Mouse (Mus musculus): Measurements from ENCODE around the gene Kitl.

- TF ChIP-seq CTCF (IDR thresholded peaks at IDR 0.05; ENCODE audit: extremely low read depth, insufficient read length, insufficient replicate concordance, low read depth, low read length) (no peak), POLR2A (IDR thresholded peaks at IDR 0.05; ENCODE audit: low read depth, low read length) (no peak)
These were observed 23.6 kb downstream of the Kitl start for GRCm38 (mm10) chr10:100038994-100039393.

Data from small intestine, adult 2 months (tissue).